Mouse (Mus musculus): ENCODE results near the gene Cc2d2a.

DNA sequence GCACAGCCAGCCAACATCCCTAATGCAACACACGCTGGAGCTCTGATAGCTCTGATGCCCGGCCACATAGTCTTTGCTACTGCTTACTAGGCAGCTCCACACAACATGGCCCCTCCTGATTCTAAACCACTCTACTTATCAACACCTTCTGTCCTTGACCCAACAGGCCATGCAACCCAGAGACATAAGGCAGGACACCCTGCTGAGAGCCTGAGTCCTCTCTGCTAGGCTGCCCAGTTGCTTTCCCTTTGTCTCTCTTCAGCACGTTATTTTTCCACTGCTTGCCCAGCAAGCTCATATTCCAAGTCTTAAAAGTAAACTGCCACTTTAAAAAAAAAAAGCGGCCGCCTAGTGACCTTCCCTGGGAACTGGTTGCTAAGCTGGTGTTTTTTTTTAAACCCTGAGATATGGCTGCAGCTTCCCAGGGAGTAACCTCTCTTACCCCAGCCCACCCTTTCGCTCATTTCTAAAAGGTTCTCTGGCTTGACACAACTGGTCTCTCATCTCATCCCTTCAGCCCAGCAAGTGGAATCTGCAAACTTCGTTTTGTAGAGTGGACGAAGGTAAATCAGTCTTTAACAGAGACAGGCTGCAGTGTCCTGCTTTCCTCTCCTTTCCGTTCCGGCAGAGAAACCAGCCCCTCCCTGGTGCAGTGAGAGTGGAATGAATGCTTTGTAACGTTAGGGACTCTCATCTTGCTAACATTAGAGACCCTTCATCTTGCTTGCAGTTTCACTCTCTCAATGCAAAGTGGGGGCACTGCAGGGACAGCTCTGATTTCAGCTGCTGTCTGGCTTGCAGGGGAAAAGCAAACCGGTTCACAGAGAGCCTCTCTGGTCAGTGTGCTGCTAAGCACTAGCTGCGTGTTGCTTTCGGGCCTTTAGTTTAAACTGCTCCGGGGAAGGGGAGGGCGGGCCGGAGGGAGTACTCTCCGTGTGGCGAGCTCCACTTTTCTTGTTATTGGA, at the start of gene Cc2d2a:
- no peak for TF ChIP-seq TAL1 (IDR thresholded peaks at IDR 0.05; ENCODE audit: low read length)
- no peak for TF ChIP-seq GATA1 (IDR thresholded peaks at IDR 0.05; ENCODE audit: low read length)

Measured in erythroblast, embryonic 14.5 days (primary cell).